Mouse (Mus musculus) intestine, postnatal 0 days (tissue): Measurements from ENCODE around the gene Zfp58. TPM values are rescaled to one million over a fixed set of nuclear protein-coding genes. Genes with fewer than 3 reads are reported as not detected.
A peak's percentile ranks its signal among the peaks of the same experiment; 100 is the strongest.
"Not testable (repeated sequence)": the region's sequence is repeated elsewhere in the genome, so short reads cannot be mapped to it uniquely, and the experiment has no call there.

Source experiments
- ATAC-seq: fragments of 200-750 bp; cut with Nextera tagmentation; 2 replicates; pipeline ENCODE4 v1.8.0; 2017; ENCODE audit warnings: mild to moderate bottlenecking, moderate TSS enrichment, moderate library complexity
- H3K27ac ChIP-seq: fragments of 300-500 bp; sonication (generic); 2 replicates; pipeline ENCODE4 v1.5.1; 2014; ENCODE audit warnings: mild to moderate bottlenecking, low read depth, low read length, moderate library complexity
- H3K27me3 ChIP-seq: fragments of 300-500 bp; sonication (generic); replicated peaks from 2 replicates; pipeline ENCODE4 v1.6.1; 2014; ENCODE audit warnings: low read length, mixed read lengths; ENCODE audit not compliant: control insufficient read depth, insufficient read depth
- H3K36me3 ChIP-seq: fragments of 300-500 bp; sonication (generic); 2 replicates; pipeline ENCODE4 v1.6.1; 2014; ENCODE audit warnings: mild to moderate bottlenecking, moderate library complexity; ENCODE audit not compliant: control insufficient read depth, insufficient read depth
- H3K4me1 ChIP-seq: fragments of 300-500 bp; sonication (generic); replicated peaks from 2 replicates; pipeline ENCODE4 v1.6.1; 2014; ENCODE audit warnings: antibody characterized with exemption, low read length, mixed read lengths; ENCODE audit not compliant: control insufficient read depth, insufficient read depth
- H3K4me2 ChIP-seq: fragments of 300-500 bp; sonication (generic); replicated peaks from 2 replicates; pipeline ENCODE4 v1.6.1; 2014; ENCODE audit warnings: low read depth, mild to moderate bottlenecking, moderate library complexity
- H3K4me3 ChIP-seq: fragments of 300-500 bp; sonication (generic); 2 replicates; pipeline ENCODE4 v1.5.1; 2014; ENCODE audit warnings: low read depth, low read length
- H3K9ac ChIP-seq: fragments of 300-500 bp; sonication (generic); 2 replicates; pipeline ENCODE4 v1.6.1; 2014; ENCODE audit warnings: mild to moderate bottlenecking, low read depth, low read length
- H3K9me3 ChIP-seq: fragments of 300-500 bp; sonication (generic); 2 replicates; pipeline ENCODE4 v1.6.1; 2016; ENCODE audit warnings: mixed run types; ENCODE audit not compliant: control insufficient read depth
- CTCF ChIP-seq: sonication (generic); IDR thresholded peaks from 2 replicates; pipeline ENCODE4 v1.5.1; 2016; ENCODE audit warnings: low read depth, mild to moderate bottlenecking, control low read depth, antibody characterized with exemption, moderate library complexity
- WGBS: fragments of 180-500 bp; shearing (Covaris S2); extraction: QIAGEN DNeasy Blood & Tissue Kit; methylation state at CpG from one replicate; pipeline ENCODE4 v1.1.7; 2014; 5-methylcytosine and 5-hydroxymethylcytosine counted together
- polyA plus RNA-seq: library from polyadenylated mRNA; unstranded; fragments of >200 nt; fragmentation: Nextera tagmentation; extraction: Ambion mirVana; gene quantifications from 2 replicates; pipeline ENCODE4 v1.2.1, GENCODE M21; 2015

The Zfp58 gene
- polyA plus RNA-seq, 1 experiment from 2014 or later: 4.7 TPM

DNA sequence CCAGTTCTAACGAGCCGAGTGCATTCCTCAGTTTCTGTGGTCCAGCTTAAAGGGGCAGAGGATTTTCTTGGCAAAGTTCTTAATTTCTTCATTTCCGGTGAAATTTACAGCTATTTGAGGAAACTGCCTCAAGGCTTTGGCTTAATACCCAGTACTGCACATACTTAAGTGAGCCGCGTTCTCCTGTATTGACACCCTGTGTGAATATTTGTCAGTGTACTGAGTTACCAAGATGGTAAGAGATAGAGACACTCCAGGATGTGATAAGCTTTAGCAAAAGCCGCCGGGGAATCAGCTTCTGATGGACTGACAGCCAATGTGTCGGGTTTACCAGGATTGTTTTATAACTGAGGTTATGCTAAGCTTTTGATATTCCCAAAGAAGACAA lies 15.9 kb downstream of the Zfp58 start:
- H3K9me3 ChIP-seq: no peaks in the 10 kb centered on the region
- ATAC-seq: 0 out of 2 replicates have a peak, but pooled peaks have one; percentile 23
- H3K27ac ChIP-seq: no peak overlapping the region
- H3K4me2 ChIP-seq: peak overlapping the region; percentile 65
- peak overlapping the region; percentile 59 for H3K9ac ChIP-seq
- H3K36me3 ChIP-seq: no peaks in the 10 kb centered on the region
- no peak for TF ChIP-seq CTCF
- 26% methylated on average over 8 of the region's 8 CpGs for WGBS
- peak overlapping the region; percentile 60 for H3K4me3 ChIP-seq
- no peaks in the 10 kb centered on the region for H3K27me3 ChIP-seq
- H3K4me1 ChIP-seq: no peaks in the 10 kb centered on the region

DNA sequence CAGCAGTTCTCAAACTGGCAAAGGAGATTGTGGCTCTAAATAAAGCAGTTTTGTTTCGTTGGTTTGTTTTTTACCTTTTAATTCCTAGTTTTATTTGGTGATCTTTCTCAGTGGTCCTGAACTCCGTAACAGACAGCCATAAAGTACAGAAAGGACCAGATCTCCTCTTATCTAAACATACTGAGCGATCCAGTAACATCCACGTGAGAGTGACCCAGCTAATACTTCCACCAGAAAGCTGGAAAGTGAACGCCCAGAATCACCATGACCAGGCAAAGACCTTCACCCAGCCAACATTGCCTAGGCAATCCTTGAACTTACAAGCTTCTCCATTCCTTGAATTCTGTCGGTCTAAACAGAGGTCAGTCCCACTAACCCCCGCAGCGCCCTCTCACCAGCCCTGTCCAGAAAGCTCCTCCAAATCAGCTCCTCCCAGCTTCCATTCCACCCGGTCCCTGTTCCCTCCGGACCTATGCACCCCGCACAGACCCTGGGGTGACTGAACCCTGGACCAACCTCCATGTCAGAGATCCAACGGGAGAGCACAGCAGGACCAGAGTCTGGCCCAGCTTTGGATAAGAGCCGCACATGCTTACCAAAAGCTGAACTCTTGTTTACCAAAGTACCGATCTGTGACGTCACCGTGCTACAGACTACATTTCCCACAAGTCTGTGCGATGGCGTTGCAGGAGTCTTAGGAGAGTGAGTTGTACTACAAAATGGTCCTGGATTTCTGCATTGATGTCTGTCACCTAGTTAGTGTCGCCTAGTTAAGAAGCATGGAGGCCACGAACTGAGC lies 16.5 kb downstream of the Zfp58 start, which contains the start of gene Zfp874b:
Gene Zfp874b, minus strand, starts transcription at position 634 of the 799 bp plus-strand sequence.
- Histone ChIP-seq H3K4me3 (peak within 1 kb of the TSS; percentile 60), H3K4me2 (peak within 1 kb of the TSS; percentile 65), H3K4me1 (no peaks in the 10 kb centered on the region), H3K9ac (peak within 1 kb of the TSS; percentile 59), H3K9me3 (no peaks in the 10 kb centered on the region), H3K36me3 (no peaks in the 10 kb centered on the region), H3K27ac (no peak within 1 kb of the TSS), H3K27me3 (no peaks in the 10 kb centered on the region)
- ATAC-seq: peak; percentile 90
- 2% methylated on average over 20 of the region's 20 CpGs for WGBS
- no peak for TF ChIP-seq CTCF

DNA sequence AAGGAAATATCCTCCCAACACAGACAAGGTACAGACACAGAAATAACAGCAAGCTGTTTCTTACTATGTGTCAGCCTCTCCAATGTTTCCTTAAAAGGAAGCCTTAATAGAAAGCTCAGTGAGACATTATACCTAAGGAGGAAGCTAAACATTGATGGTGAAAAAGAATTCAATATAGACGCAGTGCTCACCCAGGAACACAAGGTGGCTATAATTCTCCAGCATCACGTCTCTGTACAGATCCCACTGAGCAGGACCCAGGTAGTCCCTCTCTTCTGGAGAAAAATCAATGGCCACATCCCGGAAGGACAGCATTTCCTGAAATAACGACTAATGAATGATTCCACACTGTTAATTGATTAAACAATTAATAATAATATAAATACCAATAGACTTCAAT lies 18.8 kb downstream of the Zfp58 start:
- Histone ChIP-seq H3K4me1 (no peaks in the 10 kb centered on the region), H3K9me3 (no peaks in the 10 kb centered on the region), H3K4me3 (no peak overlapping the region), H3K27ac (no peak overlapping the region), H3K4me2 (no peak overlapping the region), H3K36me3 (no peaks in the 10 kb centered on the region), H3K27me3 (no peaks in the 10 kb centered on the region), H3K9ac (no peak overlapping the region)
- no peak for ATAC-seq
- 64% methylated on average over 4 of the region's 4 CpGs for WGBS
- peak; percentile 30 for TF ChIP-seq CTCF

DNA sequence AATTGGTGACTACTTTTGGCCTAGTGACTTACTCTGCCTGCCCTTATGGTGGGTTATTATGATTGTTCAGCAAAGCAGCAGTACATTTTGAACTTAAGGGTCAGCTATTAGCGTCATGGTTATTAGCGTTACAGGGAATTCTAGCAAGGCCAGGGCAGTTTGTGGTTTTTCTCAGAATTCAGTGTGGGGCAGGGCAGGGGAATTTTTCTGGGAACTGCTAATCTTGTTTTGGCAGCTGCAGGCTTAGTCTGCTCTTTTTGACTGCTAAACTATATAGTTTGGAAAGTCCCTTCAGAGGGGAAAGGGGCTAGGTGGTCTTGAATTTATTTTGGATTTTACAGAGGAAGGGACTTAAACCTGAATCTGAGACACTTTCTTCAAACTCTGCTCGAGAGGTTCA lies 31.1 kb downstream of the Zfp58 start:
- Histone ChIP-seq H3K4me2 (no peak overlapping the region), H3K9ac (no peak overlapping the region), H3K27me3 (no peaks in the 10 kb centered on the region), H3K27ac (no peak overlapping the region), H3K9me3 (no peaks in the 10 kb centered on the region), H3K4me1 (no peaks in the 10 kb centered on the region), H3K4me3 (no peak overlapping the region), H3K36me3 (peaks cover 8% of the 10 kb centered on the region; the same call in 1 of the 2 replicates)
- TF ChIP-seq CTCF: no peak
- no peak for ATAC-seq
- whole genome bisulfite sequencing: 86% methylated on average over 3 of the region's 3 CpGs

DNA sequence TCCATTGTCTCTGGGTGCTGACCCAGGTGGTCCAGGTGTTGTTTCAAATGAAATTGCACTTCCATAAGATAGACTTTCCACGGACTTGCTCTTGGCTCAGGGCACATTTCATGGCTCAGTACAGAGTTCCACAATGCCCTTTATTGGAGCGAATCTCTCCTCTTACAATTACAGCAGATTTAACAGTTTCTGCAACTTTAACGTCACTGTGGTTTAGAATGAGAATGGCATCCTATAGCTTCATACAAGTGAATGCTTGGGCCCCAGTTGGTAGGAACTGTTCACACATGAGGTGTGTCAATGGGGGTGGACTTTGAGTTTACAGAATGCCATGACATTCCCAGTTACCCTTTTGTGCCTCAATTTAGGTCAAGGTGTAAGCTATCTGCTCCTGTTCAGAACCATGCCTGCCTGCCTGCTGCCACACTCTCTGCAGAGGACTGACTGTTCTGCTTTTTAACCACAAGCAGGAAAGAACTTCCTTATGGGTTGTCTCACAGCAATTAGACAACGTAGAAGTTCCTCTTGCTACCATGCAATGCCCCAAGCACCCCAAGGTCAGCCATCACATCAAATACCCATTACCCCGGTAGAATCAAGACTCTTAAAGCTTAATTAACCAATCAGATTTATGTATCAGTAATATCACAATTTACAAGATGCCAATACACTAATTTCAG lies 36.7 kb downstream of the Zfp58 start:
- not testable (repeated sequence) for H3K9me3 ChIP-seq, H3K36me3 ChIP-seq, H3K27me3 ChIP-seq, ATAC-seq, H3K4me2 ChIP-seq, H3K4me1 ChIP-seq, H3K4me3 ChIP-seq, H3K27ac ChIP-seq, H3K9ac ChIP-seq
- 73% methylated on average over 2 of the region's 5 CpGs for WGBS

DNA sequence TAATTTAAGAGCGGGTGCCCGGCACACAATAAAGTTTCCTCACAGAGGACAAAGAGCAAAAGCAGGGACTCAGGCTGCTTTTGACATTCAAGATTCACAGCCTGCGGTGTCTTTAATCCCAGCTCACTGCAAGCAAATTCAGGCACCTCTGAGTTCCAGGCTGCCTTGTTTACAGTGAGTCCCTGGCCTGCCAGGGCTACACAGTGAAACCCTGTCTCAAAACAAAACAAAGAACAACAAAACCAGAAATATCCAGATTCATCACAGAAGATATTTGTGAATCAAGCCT lies 48.4 kb downstream of the Zfp58 start:
- no peak overlapping the region; the same call in 1 of the 2 replicates for H3K27ac ChIP-seq
- no peaks in the 10 kb centered on the region for H3K27me3 ChIP-seq
- H3K9ac ChIP-seq: no peak overlapping the region
- no peak for TF ChIP-seq CTCF
- 3% methylated on average over 3 of the region's 3 CpGs for WGBS
- peak overlapping the region; percentile 63 for H3K4me3 ChIP-seq
- no peaks in the 10 kb centered on the region for H3K9me3 ChIP-seq
- H3K4me1 ChIP-seq: no peaks in the 10 kb centered on the region
- ATAC-seq: peak; percentile 62
- peak overlapping the region; percentile 75 for H3K4me2 ChIP-seq
- no peaks in the 10 kb centered on the region for H3K36me3 ChIP-seq
